Mouse (Mus musculus) thymus, postnatal 10 days (tissue): ENCODE results near the gene Gm9733.
"Not testable (repeated sequence)": the region's sequence is repeated elsewhere in the genome, so short reads cannot be mapped to it uniquely, and the experiment has no call there.

Source experiments
- DNase-seq, 2 experiments: peaks; one replicate each; pipeline ENCODE4 v3.0.0; 2021; ENCODE audit warnings: low spot score in 2 of 2

Gm9733 gene

GRCm38 (mm10) chr3:15332063-15332462 lies at the start of gene Gm9733:
Gene Gm9733 (minus strand): TSS chr3:15332302.
- DNase-seq: no peak

- not testable (repeated sequence) for DNase-seq
These were observed 23.6 kb upstream of the Gm9733 start for GRCm38 (mm10) chr3:15355690-15356089.

- DNase-seq: not testable (repeated sequence)
These were observed 18.2 kb upstream of the Gm9733 start for GRCm38 (mm10) chr3:15350318-15350717.

DNA sequence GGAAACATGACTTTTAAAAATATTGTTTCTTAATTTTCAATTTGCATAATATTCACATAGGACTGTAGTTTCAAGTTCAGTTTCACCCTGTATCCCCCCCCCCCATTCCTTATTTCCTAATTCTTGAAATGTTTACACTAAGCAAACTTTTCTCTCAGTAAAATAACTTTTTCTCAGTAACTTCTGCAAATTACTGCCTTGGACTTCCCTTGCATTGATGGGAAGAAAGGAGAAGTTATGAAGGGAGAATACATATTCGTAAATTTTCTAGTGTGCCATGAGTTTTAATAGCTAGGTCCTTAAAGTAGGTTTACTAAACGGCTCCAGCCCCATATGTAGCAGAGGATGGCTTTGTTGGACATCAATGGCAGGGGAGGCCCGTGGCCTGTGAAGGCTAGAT lies 13.5 kb upstream of the Gm9733 start:
- DNase-seq: not testable (repeated sequence)

DNA sequence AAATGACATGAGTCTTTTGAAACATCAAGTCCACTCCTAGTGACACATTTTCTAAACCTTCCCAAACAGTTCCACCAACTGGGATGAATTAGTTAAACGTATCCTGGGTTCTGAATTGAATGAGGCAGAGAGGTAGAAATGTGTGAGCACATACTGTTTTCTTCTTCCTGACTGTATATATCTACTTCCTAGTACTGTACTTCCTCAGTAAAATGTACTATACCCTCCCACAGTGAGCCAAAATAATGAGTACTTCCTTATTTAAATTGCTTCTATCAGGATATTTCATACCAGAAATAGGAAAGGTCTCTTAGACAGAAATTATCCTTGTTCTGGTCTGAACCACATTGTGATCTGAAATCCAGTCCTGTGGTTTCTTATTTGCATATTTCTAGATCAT lies 8.2 kb upstream of the Gm9733 start:
- DNase-seq: no peak

DNA sequence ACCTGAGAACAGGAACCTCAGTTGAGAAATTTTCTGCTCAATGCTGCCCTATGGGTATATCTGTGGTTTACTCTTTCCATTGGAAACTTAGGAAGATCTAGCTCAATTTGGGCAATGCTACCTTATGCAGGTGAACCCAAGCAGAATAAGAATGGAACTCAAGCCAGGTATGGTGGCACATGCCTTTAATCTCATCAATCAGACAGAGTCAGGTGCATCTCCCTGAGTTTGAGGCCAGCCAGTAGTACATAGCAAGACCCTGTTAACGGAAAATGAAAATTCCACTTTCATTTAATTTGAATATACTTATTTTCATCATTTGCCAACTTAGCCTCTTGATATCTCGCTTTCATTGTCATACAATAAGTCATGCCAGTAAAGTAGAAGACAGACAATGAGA lies 2.1 kb upstream of the Gm9733 start:
- no peak for DNase-seq

GRCm38 (mm10) chr3:15331545-15331944 lies 557 bp downstream of the Gm9733 start:
- no peak for DNase-seq

DNA sequence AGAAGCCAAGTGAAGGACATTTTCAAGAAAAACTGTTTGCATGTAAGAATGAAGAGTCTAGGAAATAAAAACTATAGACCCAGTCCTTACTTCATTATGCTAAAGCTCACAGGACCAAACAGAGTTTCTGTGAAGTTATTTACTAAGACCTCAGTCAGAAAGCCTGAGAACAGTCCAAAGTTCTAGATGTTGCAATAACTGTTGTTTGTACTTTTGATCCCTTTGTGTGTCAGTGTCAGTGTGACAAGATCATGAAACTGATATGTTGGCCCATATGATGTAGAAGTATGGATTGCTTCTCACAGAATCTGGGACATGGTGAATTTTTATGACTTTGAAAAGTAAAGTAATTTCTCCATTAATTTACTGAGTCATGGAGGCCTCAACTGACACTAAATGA lies 2.6 kb downstream of the Gm9733 start:
- no peak for DNase-seq

- no peak for DNase-seq
These were observed 47.4 kb downstream of the Gm9733 start for GRCm38 (mm10) chr3:15284424-15285328.

- DNase-seq: no peak
These were observed 56.1 kb downstream of the Gm9733 start for GRCm38 (mm10) chr3:15275899-15276526.

- DNase-seq: peak in 1 of 2 experiments; percentile 22
These were observed 67.7 kb downstream of the Gm9733 start for GRCm38 (mm10) chr3:15264450-15264849.

- no peak for DNase-seq
These were observed 76.4 kb downstream of the Gm9733 start for GRCm38 (mm10) chr3:15255726-15256125.
